28 mouse cellular contexts compared by ENCODE assay signal in genomic region chr10:94347296-94347695, GRCm38 (mm10). TPM values are rescaled to one million over a fixed set of nuclear protein-coding genes. Genes with fewer than 3 reads are reported as not detected.
"Had no signal": no experiment of that assay in that cellular context is flagged by ENCODE, and none has a peak within 500 bp of the region (broad histone marks: within the 10 kb centered on the region; RNA-seq: fewer than 3 reads in every experiment).

No protein-coding gene starts in this region.

- H3K27ac ChIP-seq: limb, embryonic 12.5 days; limb, embryonic 15.5 days; liver, embryonic 14.5 days; macrophage; midbrain, embryonic 12.5 days; midbrain, embryonic 15.5 days; neural tube, embryonic 12.5 days; neural tube, embryonic 15.5 days; stomach, postnatal 0 days had no signal

- H3K27me3 ChIP-seq: limb, embryonic 15.5 days; midbrain, embryonic 12.5 days; midbrain, embryonic 15.5 days; neural tube, embryonic 12.5 days; neural tube, embryonic 15.5 days had no signal

- DNase-seq: kidney, postnatal 14 days; kidney, postnatal 4 days; left cerebral cortex, postnatal 4 days; liver, postnatal 0 days; lung, embryonic 14.5 days; right cerebral cortex, adult 18-20 months; right cerebral cortex, postnatal 14 days; right cerebral cortex, postnatal 4 days; thymus, adult 2 months; thymus, postnatal 14 days; thymus, postnatal 4 days had no signal

- H3K4me3 ChIP-seq: limb, embryonic 12.5 days; limb, embryonic 15.5 days; midbrain, embryonic 12.5 days; midbrain, embryonic 15.5 days; neural tube, embryonic 12.5 days; neural tube, embryonic 15.5 days had no signal

- H3K4me2 ChIP-seq: limb, embryonic 12.5 days; limb, embryonic 15.5 days; liver, embryonic 11.5 days; lung, embryonic 14.5 days; midbrain, embryonic 12.5 days; midbrain, embryonic 15.5 days; neural tube, embryonic 12.5 days; neural tube, embryonic 15.5 days had no signal

- H3K36me3 ChIP-seq: limb, embryonic 12.5 days; limb, embryonic 15.5 days; midbrain, embryonic 12.5 days; midbrain, embryonic 15.5 days; neural tube, embryonic 12.5 days; neural tube, embryonic 15.5 days had no signal

- H3K9me3 ChIP-seq: limb, embryonic 12.5 days; limb, embryonic 15.5 days; midbrain, embryonic 12.5 days; midbrain, embryonic 15.5 days; neural tube, embryonic 12.5 days; neural tube, embryonic 15.5 days had no signal

- H3K9ac ChIP-seq: limb, embryonic 12.5 days; limb, embryonic 15.5 days; liver, embryonic 14.5 days; liver, postnatal 0 days; lung, embryonic 14.5 days; midbrain, embryonic 12.5 days; midbrain, embryonic 15.5 days; neural tube, embryonic 12.5 days; neural tube, embryonic 15.5 days had no signal

- H3K4me1 ChIP-seq: limb, embryonic 12.5 days; midbrain, embryonic 15.5 days had no signal

- ATAC-seq: liver, postnatal 0 days; lung, postnatal 0 days; midbrain, embryonic 15.5 days had no signal

RNA-seq across cellular contexts. Expression of gene Gm4792, which starts 48.8 kb away (rescaled TPM):
- total RNA-seq: layer of hippocampus, adult 18-20 months; layer of hippocampus, postnatal 14 days; left cerebral cortex, adult 8-10 months; left cerebral cortex, postnatal 14 days; left cerebral cortex, postnatal 4 days; megakaryocyte, adult 5-6 weeks had no signal
- polyA plus RNA-seq: limb, embryonic 12.5 days; limb, embryonic 15.5 days; liver, embryonic 11.5 days; liver, embryonic 14.5 days; liver, postnatal 0 days; lung, embryonic 14.5 days; lung, postnatal 0 days; macrophage; midbrain, embryonic 15.5 days; stomach, embryonic 14.5 days; thymus, adult 2 months had no signal
